Mouse (Mus musculus) olfactory bulb, adult 2 months (tissue): ENCODE results near the gene Pde3a.
"Not testable (repeated sequence)": the region's sequence is repeated elsewhere in the genome, so short reads cannot be mapped to it uniquely, and the experiment has no call there.

Experiments used
- CTCF ChIP-seq: fragments of 200-500 bp; IDR thresholded peaks from 2 replicates; pipeline ENCODE4 v1.5.1; 2012; ENCODE audit warnings: low read depth, mild to moderate bottlenecking, low read length, moderate library complexity; ENCODE audit not compliant: insufficient read depth
- POLR2A ChIP-seq: fragments of 200-500 bp; IDR thresholded peaks from 2 replicates; pipeline ENCODE4 v1.6.1; 2012; ENCODE audit warnings: mild to moderate bottlenecking, low read depth, low read length, moderate library complexity; ENCODE audit not compliant: insufficient read depth

- TF ChIP-seq CTCF, POLR2A: not testable (repeated sequence)
These were observed 78.1 kb downstream of the Pde3a start for GRCm38 (mm10) chr6:141327134-141327533.
